Mouse (Mus musculus): ENCODE results near the gene Usp19. TPM values are rescaled to one million over a fixed set of nuclear protein-coding genes. Genes with fewer than 3 reads are reported as not detected.
A peak's percentile ranks its signal among the peaks of the same experiment; 100 is the strongest.

Usp19 gene
- total RNA-seq, 2 experiments from 2014 or later, result 105 to 120 TPM

DNA sequence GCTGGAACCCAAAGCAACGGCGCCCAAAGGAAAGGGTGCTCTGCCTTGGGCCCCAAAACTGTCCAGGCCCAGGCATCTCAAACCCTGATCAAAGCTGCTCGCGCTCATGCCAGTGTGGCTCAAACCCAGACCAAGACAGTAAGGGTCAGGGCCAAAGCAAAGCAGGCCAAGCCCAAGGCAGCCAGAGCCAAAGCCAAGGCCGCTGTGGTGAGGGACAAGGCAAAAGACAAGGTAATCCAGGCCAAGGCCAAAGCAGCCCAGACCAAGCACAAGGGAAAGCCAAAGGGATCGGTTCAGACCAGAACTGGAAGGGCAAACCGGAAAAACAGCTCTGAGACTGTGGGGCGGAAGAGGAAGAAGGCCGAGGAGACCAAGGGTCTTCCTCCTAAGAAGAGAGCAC, 26.7 kb upstream of the Usp19 start:
- intact Hi-C loops (cut with DNase I), result no loop called here
- no peak for DNase-seq

DNA sequence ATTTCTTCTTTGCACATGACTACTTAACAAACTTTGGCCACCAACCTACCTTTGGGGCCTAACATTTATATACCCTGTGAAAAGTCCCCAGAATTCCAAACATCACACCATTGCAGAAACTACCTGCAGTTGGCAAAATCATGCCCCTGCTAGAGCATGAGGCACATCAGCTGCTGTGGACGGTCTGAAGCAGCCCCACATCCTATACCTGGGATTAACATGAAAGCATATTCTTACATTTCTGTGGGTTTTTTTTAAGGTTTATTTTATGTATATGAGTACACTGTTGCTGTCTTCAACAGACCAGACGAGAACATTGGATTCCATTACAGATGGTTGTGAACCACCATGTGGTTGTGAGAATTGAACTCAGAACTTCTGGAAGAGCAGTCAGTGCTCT, 24.2 kb upstream of the Usp19 start:
- intact Hi-C loops (cut with DNase I), result no loop called here
- DNase-seq, result no peak

GRCm38 (mm10) chr9:108469430-108469829, 21.0 kb upstream of the Usp19 start:
- intact Hi-C loops (cut with DNase I), result no loop called here
- no peak for DNase-seq

- no peak for DNase-seq
- intact Hi-C loops (cut with DNase I), result no loop called here
Measured at GRCm38 (mm10) chr9:108469845-108470244, 20.6 kb upstream of the Usp19 start.

DNA sequence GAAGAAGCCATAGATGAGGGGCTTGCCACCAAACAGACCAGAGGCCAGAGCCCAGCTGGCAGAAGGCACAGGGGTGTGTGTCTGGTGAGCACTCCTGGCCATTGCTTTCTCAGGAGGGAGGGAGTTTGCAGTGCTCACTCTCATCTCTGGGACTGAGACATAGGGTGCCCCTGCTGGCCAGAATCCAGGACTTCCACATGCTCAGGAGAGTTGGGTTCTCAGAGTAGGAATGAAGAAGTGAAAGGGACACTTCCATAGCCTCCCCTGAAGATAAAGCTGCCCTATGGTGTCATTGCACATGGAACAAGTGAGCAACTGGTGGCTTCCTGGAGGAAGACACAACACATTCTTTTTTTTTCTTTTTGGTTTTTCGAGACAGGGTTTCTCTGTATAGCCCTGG, 15.9 kb upstream of the Usp19 start:
- no peak for DNase-seq
- intact Hi-C loops (cut with DNase I), result no loop called here

GRCm38 (mm10) chr9:108478638-108479156, 11.7 kb upstream of the Usp19 start:
- intact Hi-C loops (cut with DNase I), result no loop called here
- DNase-seq, result peak; percentile 86 to 89

- no peak for DNase-seq
- intact Hi-C loops (cut with DNase I), result no loop called here
Measured at GRCm38 (mm10) chr9:108479241-108479640, 11.2 kb upstream of the Usp19 start.

GRCm38 (mm10) chr9:108479721-108480351, 10.6 kb upstream of the Usp19 start, which contains the start of gene Lamb2:
TSS of gene Lamb2 (plus strand) at chr9:108479736.
- peak in 1 of 2 experiments; percentile 51 for DNase-seq
- intact Hi-C loops (cut with DNase I), result no loop called here

- intact Hi-C loops (cut with DNase I), result no loop called here
- DNase-seq, result no peak
Measured at GRCm38 (mm10) chr9:108480813-108481519, 9.4 kb upstream of the Usp19 start.

- intact Hi-C loops (cut with DNase I), result no loop called here
- no peak for DNase-seq
Measured at GRCm38 (mm10) chr9:108481520-108482210, 8.7 kb upstream of the Usp19 start.

DNA sequence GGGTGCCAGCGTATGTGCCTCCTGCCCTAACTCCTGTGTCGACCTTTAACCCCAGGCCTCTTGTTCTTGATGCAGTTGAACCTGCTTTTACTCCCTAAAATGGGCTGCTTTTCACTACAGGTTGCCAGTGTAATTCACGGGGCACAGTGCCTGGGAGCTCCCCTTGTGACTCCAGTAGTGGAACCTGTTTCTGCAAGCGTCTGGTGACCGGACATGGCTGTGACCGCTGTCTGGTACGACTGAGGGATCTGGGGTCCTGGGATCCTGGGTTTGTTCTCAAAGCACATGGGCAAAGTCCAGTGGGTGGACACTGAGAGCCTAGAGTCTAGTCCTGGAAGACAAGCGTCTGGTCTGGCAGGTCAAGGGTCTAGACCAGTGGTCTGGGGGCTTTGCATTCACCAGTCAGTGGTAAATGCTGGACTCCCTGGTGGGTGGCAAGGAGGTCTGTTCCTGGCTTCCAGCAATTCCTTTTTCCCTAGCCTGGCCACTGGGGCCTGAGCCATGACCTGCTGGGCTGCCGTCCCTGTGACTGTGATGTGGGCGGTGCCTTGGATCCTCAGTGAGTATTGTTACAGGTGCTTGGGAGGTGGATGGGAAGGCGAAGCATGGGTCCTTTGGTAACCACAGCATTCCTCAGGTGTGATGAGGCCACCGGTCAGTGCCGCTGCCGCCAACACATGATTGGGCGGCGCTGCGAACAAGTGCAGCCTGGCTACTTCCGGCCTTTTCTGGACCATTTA, 7.2 kb upstream of the Usp19 start:
- intact Hi-C loops (cut with DNase I), result no loop called here
- DNase-seq, result no peak

GRCm38 (mm10) chr9:108484021-108484420, 6.4 kb upstream of the Usp19 start:
- no peak for DNase-seq
- intact Hi-C loops (cut with DNase I), result no loop called here

DNA sequence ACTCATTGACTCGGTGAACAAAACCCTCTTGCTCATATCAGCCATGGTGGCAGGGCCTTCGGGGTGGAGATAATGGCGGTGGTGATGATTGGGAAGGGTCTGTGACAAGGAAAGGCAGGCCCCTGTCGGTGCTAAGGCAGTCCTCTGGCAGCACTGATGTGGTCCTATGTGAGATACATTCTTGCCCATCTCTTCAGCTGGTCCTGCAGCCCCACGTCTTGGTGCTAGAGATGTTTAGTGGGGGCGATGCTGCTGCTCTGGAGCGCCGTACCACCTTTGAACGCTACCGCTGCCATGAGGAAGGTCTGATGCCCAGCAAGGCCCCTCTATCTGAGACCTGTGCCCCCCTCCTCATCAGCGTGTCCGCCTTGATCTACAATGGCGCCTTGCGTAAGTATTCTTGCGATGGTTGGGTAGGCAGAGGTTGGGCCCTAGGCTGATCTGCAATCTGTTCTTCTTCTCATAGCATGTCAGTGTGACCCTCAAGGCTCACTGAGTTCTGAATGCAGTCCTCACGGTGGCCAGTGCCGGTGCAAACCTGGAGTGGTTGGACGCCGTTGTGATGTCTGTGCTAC, 5.0 kb upstream of the Usp19 start:
- intact Hi-C loops (cut with DNase I), result no loop called here
- DNase-seq, result no peak

GRCm38 (mm10) chr9:108486973-108487530, 3.4 kb upstream of the Usp19 start:
- no peak for DNase-seq
- intact Hi-C loops (cut with DNase I), result no loop called here

DNA sequence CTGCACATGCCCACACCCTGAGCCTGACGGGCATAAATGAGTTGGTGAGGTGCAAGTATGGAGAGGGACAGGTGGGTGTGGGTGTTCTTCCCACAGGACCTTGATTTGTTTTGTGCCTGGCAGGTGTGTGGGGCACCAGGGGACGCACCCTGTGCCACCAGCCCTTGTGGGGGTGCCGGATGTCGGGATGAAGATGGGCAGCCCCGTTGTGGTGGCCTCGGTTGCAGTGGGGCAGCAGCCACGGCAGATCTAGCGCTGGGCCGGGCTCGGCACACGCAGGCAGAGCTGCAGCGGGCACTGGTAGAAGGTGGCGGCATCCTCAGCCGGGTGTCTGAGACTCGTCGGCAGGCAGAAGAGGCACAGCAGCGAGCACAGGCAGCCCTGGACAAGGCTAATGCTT, 2.0 kb upstream of the Usp19 start:
- intact Hi-C loops (cut with DNase I), result no loop called here
- DNase-seq, result no peak

DNA sequence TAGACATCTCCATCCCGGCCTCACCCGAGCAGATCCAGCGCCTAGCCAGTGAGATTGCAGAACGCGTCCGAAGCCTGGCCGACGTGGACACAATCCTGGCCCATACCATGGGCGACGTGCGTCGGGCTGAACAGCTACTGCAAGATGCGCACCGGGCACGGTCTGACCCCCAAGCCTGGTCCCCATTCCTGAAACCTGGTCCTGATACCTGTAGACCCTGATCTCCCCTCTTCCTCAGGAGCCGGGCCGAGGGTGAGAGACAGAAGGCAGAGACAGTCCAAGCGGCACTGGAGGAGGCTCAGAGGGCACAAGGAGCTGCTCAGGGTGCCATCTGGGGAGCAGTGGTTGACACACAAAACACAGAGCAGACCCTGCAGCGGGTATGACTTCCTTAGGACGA, 1.2 kb upstream of the Usp19 start:
- intact Hi-C loops (cut with DNase I), result no loop called here
- DNase-seq, result no peak

DNA sequence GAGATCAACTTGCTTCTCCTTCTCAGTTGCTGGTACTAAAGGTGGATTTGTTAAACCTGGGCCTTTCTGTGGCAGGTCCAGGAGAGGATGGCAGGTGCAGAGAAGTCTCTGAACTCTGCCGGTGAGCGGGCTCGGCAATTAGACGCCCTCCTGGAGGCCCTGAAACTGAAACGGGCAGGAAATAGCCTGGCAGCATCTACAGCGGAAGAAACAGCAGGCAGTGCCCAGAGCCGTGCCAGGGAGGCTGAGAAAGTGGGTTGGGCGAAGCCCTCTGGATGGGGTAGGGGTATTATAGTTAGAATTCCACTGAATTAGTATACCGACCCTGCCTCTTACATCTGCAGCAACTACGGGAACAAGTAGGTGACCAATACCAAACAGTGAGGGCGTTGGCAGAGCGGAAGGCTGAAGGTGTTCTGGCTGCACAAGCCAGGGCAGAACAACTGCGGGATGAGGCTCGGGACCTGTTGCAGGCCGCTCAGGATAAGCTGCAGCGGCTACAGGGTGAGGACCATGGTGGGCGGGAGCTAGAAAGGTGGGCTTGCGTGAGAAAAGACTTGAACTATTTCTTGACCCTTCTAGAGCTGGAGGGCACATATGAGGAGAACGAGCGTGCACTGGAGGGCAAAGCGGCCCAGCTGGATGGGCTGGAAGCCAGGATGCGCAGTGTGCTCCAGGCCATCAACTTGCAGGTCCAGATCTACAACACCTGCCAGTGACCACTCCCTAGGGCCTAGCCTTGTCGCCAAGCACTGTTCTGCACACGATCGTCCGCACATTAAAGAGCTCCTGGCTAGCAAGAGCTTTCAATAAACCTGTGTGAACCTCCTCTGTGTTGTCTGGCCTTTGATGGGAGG, 472 bp upstream of the Usp19 start:
- intact Hi-C loops (cut with DNase I), result no loop called here
- no peak for DNase-seq

DNA sequence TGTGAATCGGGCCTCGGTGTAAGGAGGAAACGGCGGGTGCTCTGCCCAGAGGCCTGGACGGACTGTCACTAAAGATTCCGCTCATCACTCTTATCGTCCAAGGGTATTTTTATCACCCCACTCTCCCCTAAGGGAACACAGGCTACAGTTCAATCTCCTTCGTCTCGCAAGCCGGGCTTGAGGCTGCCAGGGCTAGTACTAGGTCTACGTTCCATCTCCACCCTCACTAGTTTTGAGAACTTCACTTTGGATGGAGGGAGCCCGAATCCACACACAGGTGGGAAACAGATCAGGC, 831 bp downstream of the Usp19 start:
- no peak for DNase-seq
- intact Hi-C loops (cut with DNase I), result no loop called here

GRCm38 (mm10) chr9:108492043-108492750, 1.8 kb downstream of the Usp19 start:
- DNase-seq, result no peak
- intact Hi-C loops (cut with DNase I), result no loop called here
